Mouse (Mus musculus): ENCODE measurements around the gene Mms22l.

- TF ChIP-seq CTCF (IDR thresholded peaks at IDR 0.05; ENCODE audit: low read depth, low read length): no peak
- TF ChIP-seq POLR2A (IDR thresholded peaks at IDR 0.05; ENCODE audit: borderline replicate concordance, low read depth, low read length): no peak
Observed at GRCm38 (mm10) chr4:24626686-24627085, 130.4 kb downstream of the Mms22l start.

Data from bone marrow macrophage, adult 2 months (primary cell).